Mouse (Mus musculus) liver, embryonic 14.5 days (tissue): Measurements from ENCODE around the gene Scube2. TPM values are rescaled to one million over a fixed set of nuclear protein-coding genes. Genes with fewer than 3 reads are reported as not detected.

Experiments used
- ATAC-seq: fragments of 200-750 bp; cut with Nextera tagmentation; 2 replicates; pipeline ENCODE4 v1.8.0; 2017; ENCODE audit warnings: moderate number of reproducible peaks, mild to moderate bottlenecking, moderate library complexity; ENCODE audit not compliant: insufficient read depth
- DNase-seq, 3 experiments: peaks; one replicate each; pipeline ENCODE4 v3.0.0-alpha.2; 2012 to 2013; ENCODE audit warnings: low read depth in 3 of 3, low spot score in 3 of 3
- H3K27ac ChIP-seq: fragments of 300-500 bp; sonication (generic); 2 replicates; pipeline ENCODE4 v1.5.1; 2014; ENCODE audit warnings: moderate library complexity, mild to moderate bottlenecking, control low read depth, inconsistent platforms
- H3K27me3 ChIP-seq: fragments of 300-500 bp; sonication (generic); 2 replicates; pipeline ENCODE4 v1.6.1; 2014; ENCODE audit warnings: mild to moderate bottlenecking, low read length, moderate library complexity; ENCODE audit not compliant: control insufficient read depth, insufficient read depth
- H3K36me3 ChIP-seq: fragments of 300-500 bp; sonication (generic); replicated peaks from 2 replicates; pipeline ENCODE4 v1.6.1; 2014; ENCODE audit warnings: low read depth; ENCODE audit not compliant: control insufficient read depth, insufficient read depth
- H3K4me1 ChIP-seq, 2 experiments: fragments of 200-500 bp in 1 of 2; fragments of 300-500 bp in 1 of 2; sonication (generic) in 1 of 2; replicated peaks; 2 replicates each; pipeline ENCODE4 v1.6.1; 2012 to 2014; ENCODE audit warnings: antibody characterized with exemption in 1 of 2, inconsistent platforms in 1 of 2, low read length in 1 of 2; ENCODE audit not compliant: control insufficient read depth in 2 of 2, insufficient read depth in 2 of 2
- H3K4me2 ChIP-seq: fragments of 300-500 bp; sonication (generic); 2 replicates; pipeline ENCODE4 v1.6.1; 2014; ENCODE audit warnings: low read depth, mild to moderate bottlenecking, control low read depth, moderate library complexity
- H3K4me3 ChIP-seq, 2 experiments: fragments of 200-500 bp in 1 of 2; fragments of 300-500 bp in 1 of 2; sonication (generic) in 1 of 2; 2 replicates each; pipeline ENCODE4 v1.5.1; 2012 to 2014; ENCODE audit warnings: low read depth in 2 of 2, low read length in 2 of 2, mild to moderate bottlenecking in 2 of 2, control low read depth in 1 of 2, inconsistent platforms in 1 of 2, moderate library complexity in 1 of 2; ENCODE audit not compliant: insufficient read depth in 1 of 2
- H3K9ac ChIP-seq: fragments of 300-500 bp; sonication (generic); replicated peaks from 2 replicates; pipeline ENCODE4 v1.6.1; 2014; ENCODE audit warnings: mild to moderate bottlenecking, control low read depth, moderate library complexity
- H3K9me3 ChIP-seq: fragments of 300-500 bp; sonication (generic); 2 replicates; pipeline ENCODE4 v1.6.1; 2016; ENCODE audit warnings: low read length, mixed read lengths; ENCODE audit not compliant: control insufficient read depth
- CTCF ChIP-seq: IDR thresholded peaks from 2 replicates; pipeline ENCODE4 v1.5.1; 2016; ENCODE audit warnings: antibody characterized with exemption, low read depth, control low read depth
- EP300 ChIP-seq: IDR thresholded peaks from 2 replicates; pipeline ENCODE4 v1.6.1; 2016; ENCODE audit warnings: antibody characterized with exemption, low read depth
- WGBS: fragments of 180-500 bp; shearing (Covaris S2); extraction: QIAGEN DNeasy Blood & Tissue Kit; methylation state at CpG from one replicate; pipeline ENCODE4 v1.1.7; 2014; ENCODE audit not compliant: insufficient replicate concordance; 5-methylcytosine and 5-hydroxymethylcytosine counted together
- polyA plus RNA-seq, 2 experiments: library from polyadenylated mRNA; depleted of rRNA in 1 of 2; stranded (reverse) in 1 of 2; unstranded in 1 of 2; fragments of >200 nt; fragmentation: Nextera tagmentation in 1 of 2; extraction: Ambion mirVana in 1 of 2; gene quantifications; 2 replicates each; pipeline versions ENCODE4 v1.2.1 to v1.2.3; 2012 to 2014

Gene Scube2
- polyA plus RNA-seq, 2 experiments = 0.01 to 0.03 TPM

- Histone ChIP-seq H3K36me3 (no peaks in the 10 kb centered on the region), H3K4me1 (no peaks in the 10 kb centered on the region; a peak in 1 of 4 replicates), H3K4me2 (no peak overlapping the region), H3K27ac (no peak overlapping the region), H3K4me3 (no peak overlapping the region), H3K9ac (no peak overlapping the region), H3K9me3 (no peaks in the 10 kb centered on the region), H3K27me3 (peaks cover 13% of the 10 kb centered on the region)
- ATAC-seq (no peak), DNase-seq (no peak)
- no peak for TF ChIP-seq EP300
- no peak for TF ChIP-seq CTCF
- 77% methylated on average over 7 of the region's 7 CpGs for WGBS
Measured at GRCm38 (mm10) chr7:109860162-109860561, 5.3 kb downstream of the Scube2 start.

DNA sequence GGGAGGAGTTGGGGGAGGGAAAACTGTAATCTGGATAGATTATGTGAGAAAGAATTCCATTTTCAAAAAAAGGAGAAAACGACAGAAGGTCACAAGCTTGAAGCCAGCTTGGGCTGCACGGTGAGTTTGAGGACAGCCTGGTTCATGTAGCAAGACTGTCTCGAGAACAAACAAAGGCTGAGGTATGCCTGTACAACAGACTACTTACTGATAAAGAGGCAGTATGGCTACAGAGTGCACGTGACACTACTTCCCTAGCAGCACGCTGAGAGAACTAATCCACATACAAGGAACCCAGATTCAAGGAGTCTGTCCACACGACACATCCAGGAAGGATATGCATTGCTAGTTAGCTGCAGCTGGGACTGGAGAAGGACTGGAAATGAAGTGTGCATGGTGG is 6.1 kb downstream of the Scube2 start:
- Histone ChIP-seq H3K36me3 (no peaks in the 10 kb centered on the region), H3K27me3 (peaks cover 5% of the 10 kb centered on the region), H3K4me1 (peaks cover 0 to 4% of the 10 kb centered on the region in 2 experiments; a peak in 3 of 4 replicates), H3K4me2 (no peak overlapping the region), H3K9me3 (no peaks in the 10 kb centered on the region), H3K9ac (no peak overlapping the region), H3K27ac (no peak overlapping the region), H3K4me3 (no peak overlapping the region)
- no peak for ATAC-seq
- TF ChIP-seq CTCF (no peak), EP300 (no peak)
- 32% methylated on average over 6 of the region's 6 CpGs for WGBS
- no peak for DNase-seq

GRCm38 (mm10) chr7:109852752-109853212 is 12.7 kb downstream of the Scube2 start:
- H3K27ac ChIP-seq = no peak overlapping the region
- ATAC-seq (peak; percentile 90), DNase-seq (peak; percentile 27 to 56 (median 46))
- H3K4me2 ChIP-seq = peak overlapping the region; percentile 20; the same call in 1 of the 2 replicates
- no peak overlapping the region for H3K9ac ChIP-seq
- peaks cover 9 to 26% of the 10 kb centered on the region in 2 experiments for H3K4me1 ChIP-seq
- 10% methylated on average over 7 of the region's 7 CpGs for WGBS
- H3K27me3 ChIP-seq = no peaks in the 10 kb centered on the region
- peak; percentile 84 for TF ChIP-seq EP300
- TF ChIP-seq CTCF = no peak
- no peaks in the 10 kb centered on the region for H3K36me3 ChIP-seq
- no peak overlapping the region for H3K4me3 ChIP-seq
- H3K9me3 ChIP-seq = no peaks in the 10 kb centered on the region

GRCm38 (mm10) chr7:109852017-109852416 is 13.5 kb downstream of the Scube2 start:
- 62% methylated on average over 7 of the region's 7 CpGs for WGBS

DNA sequence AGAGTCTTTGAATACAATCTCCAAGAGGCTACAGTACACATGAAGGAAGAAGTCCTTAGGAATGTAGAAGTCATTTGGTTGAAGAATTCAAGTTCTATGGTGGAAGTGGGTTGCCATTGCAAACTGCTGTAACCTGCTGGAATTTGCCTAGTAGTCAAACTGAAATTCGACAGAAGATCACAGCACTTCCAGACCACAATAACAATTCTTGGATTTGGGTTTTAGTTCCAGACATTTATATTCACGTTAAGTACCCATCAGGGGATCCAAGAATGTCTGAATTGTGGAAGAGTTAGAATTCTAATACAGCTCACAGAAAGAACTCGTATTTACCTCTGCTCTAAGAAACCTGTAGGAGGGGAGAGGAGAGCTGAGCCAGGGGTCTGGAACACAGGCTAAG is 14.9 kb downstream of the Scube2 start:
- no peaks in the 10 kb centered on the region for H3K9me3 ChIP-seq
- ATAC-seq = no peak
- H3K27me3 ChIP-seq = no peaks in the 10 kb centered on the region
- no peak overlapping the region for H3K27ac ChIP-seq
- no peak for DNase-seq
- TF ChIP-seq CTCF = no peak
- no peak for TF ChIP-seq EP300
- H3K36me3 ChIP-seq = no peaks in the 10 kb centered on the region
- 64% methylated on average over 3 of the region's 3 CpGs for WGBS
- no peak overlapping the region for H3K4me2 ChIP-seq
- no peak overlapping the region for H3K4me3 ChIP-seq
- peaks cover 9 to 26% of the 10 kb centered on the region in 2 experiments for H3K4me1 ChIP-seq
- no peak overlapping the region for H3K9ac ChIP-seq

More at GRCm38 (mm10) chr7:109852017-109852416, 13.5 kb downstream of the Scube2 start:
- Histone ChIP-seq H3K9ac (no peak overlapping the region), H3K4me2 (no peak overlapping the region), H3K36me3 (no peaks in the 10 kb centered on the region), H3K27ac (no peak overlapping the region), H3K4me1 (peaks cover 9 to 26% of the 10 kb centered on the region in 2 experiments), H3K9me3 (no peaks in the 10 kb centered on the region), H3K4me3 (no peak overlapping the region), H3K27me3 (no peaks in the 10 kb centered on the region)
- DNase-seq = no peak
- TF ChIP-seq CTCF = no peak
- TF ChIP-seq EP300 = no peak
- no peak for ATAC-seq
